Mouse (Mus musculus) cerebellum, adult 2 months (tissue): ENCODE measurements at regions not wholly inside any gene's neighbourhood (a gene's known extent, or its start where the extent isn't known, plus 50 kb on each side); places are given as distances from the start of the nearest gene placed in this dataset.

Source experiments
- CTCF ChIP-seq: fragments of 200-500 bp; IDR thresholded peaks from 2 replicates; pipeline ENCODE4 v1.5.1; 2011; ENCODE audit warnings: low read depth, mild to moderate bottlenecking, control low read depth, low read length, moderate library complexity, borderline replicate concordance; ENCODE audit not compliant: insufficient read depth
- POLR2A ChIP-seq: fragments of 200-500 bp; IDR thresholded peaks from 2 replicates; pipeline ENCODE4 v1.6.1; 2011; ENCODE audit warnings: low read length, control low read depth, borderline replicate concordance; ENCODE audit not compliant: insufficient read depth

- TF ChIP-seq POLR2A = no peak
- TF ChIP-seq CTCF = no peak
These were observed 55.2 kb upstream of the Gm6993 start for GRCm38 (mm10) chr12:31185177-31185932.
